Mouse (Mus musculus) retina, embryonic 14.5 days (tissue): ENCODE results near the gene Vmn1r46.
"Not testable (repeated sequence)": the region's sequence is repeated elsewhere in the genome, so short reads cannot be mapped to it uniquely, and the experiment has no call there.

Source experiments
- DNase-seq: peaks from one replicate; pipeline ENCODE4 v3.0.0-alpha.2; 2015; ENCODE audit warnings: low spot score

The Vmn1r46 gene

GRCm38 (mm10) chr6:89969013-89969412 is at the start of gene Vmn1r46:
Gene Vmn1r46, plus strand, starts transcription at chr6:89969313.
- no peak for DNase-seq

- not testable (repeated sequence) for DNase-seq
Measured at GRCm38 (mm10) chr6:89940498-89940897, 28.6 kb upstream of the Vmn1r46 start, which contains the start of gene Vmn1r45. Gene Vmn1r45, minus strand, starts transcription at chr6:89940598.

- no peak for DNase-seq
Measured at GRCm38 (mm10) chr6:89940926-89941325, 28.2 kb upstream of the Vmn1r46 start.

GRCm38 (mm10) chr6:89953556-89953955 is 15.6 kb upstream of the Vmn1r46 start:
- no peak for DNase-seq

- no peak for DNase-seq
Measured at GRCm38 (mm10) chr6:89966341-89966740, 2.8 kb upstream of the Vmn1r46 start.

GRCm38 (mm10) chr6:89985989-89986388 is 16.9 kb downstream of the Vmn1r46 start:
- no peak for DNase-seq

- DNase-seq: not testable (repeated sequence)
Measured at GRCm38 (mm10) chr6:90015847-90016246, 46.7 kb downstream of the Vmn1r46 start, which contains the start of gene Vmn1r47. Gene Vmn1r47, plus strand, starts transcription at chr6:90016147.
